12 mouse cellular contexts compared by ENCODE assay signal in the genomic region with DNA sequence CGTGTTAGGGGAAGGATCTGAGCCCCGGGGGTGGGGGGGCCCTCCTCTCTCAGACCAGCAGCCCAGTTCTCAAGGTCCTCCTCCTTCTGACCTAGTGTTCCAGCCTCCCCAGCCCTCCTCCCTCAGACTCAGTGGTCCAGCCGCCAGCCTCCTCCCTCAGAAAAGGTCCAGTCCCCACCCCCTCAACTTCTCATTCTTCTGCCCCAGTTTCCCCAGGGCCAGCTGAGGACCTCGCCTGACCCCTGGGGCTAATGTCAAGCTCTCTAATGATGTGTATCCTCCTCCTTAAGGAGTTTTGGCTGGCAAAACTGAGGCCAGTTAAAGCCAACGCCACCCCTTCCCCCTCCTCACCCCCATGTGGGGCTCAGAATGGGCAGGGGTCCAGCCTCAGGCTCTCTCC. TPM values are rescaled to one million over a fixed set of nuclear protein-coding genes. Genes with fewer than 3 reads are reported as not detected.
DNase-seq lines count a peak whose midpoint lies in the region; ATAC-seq and TF ChIP-seq lines count a peak whose summit lies in the region.
"Had no signal": no experiment of that assay in that cellular context is flagged by ENCODE, and none has a peak within 500 bp of the region (broad histone marks: within the 10 kb centered on the region; RNA-seq: fewer than 3 reads in every experiment).

A gene (minus strand): TSS at position 101 of the 400 bp plus-strand sequence.

- H3K9ac ChIP-seq in heart, embryonic 12.5 days: peak within 1 kb of the TSS; percentile 52
- H3K9ac ChIP-seq in forebrain, embryonic 16.5 days (replicated peaks; ENCODE audit: low read depth, low read length): no peak within 1 kb of the TSS
- H3K9ac ChIP-seq in liver, embryonic 15.5 days: no peak within 1 kb of the TSS

- H3K4me1 ChIP-seq in heart, embryonic 12.5 days (replicated peaks): peaks cover 18% of the 10 kb centered on the region
- H3K4me1 ChIP-seq in E14TG2a.4 (replicated peaks; ENCODE audit: low read depth, low read length): peaks cover 59% of the 10 kb centered on the region
- H3K4me1 ChIP-seq in forebrain, embryonic 16.5 days (replicated peaks; ENCODE audit: control insufficient read depth, insufficient read depth, low read length): peaks cover 8% of the 10 kb centered on the region
- peaks cover 17% of the 10 kb centered on the region; the same call in 1 of the 2 replicates for H3K4me1 ChIP-seq in liver, embryonic 15.5 days (replicated peaks)

- 0 out of 2 replicates have a peak, but pooled peaks cover 2% of the 10 kb centered on the region for H3K9me3 ChIP-seq in heart, embryonic 12.5 days (replicated peaks)
- H3K9me3 ChIP-seq in E14TG2a.4 (ENCODE audit: low read length): peaks cover 7% of the 10 kb centered on the region
- H3K9me3 ChIP-seq in forebrain, embryonic 16.5 days (ENCODE audit: control insufficient read depth, low read length): no peaks in the 10 kb centered on the region
- H3K9me3 ChIP-seq in liver, embryonic 15.5 days (replicated peaks): no peaks in the 10 kb centered on the region

- peaks cover 60% of the 10 kb centered on the region for H3K27me3 ChIP-seq in heart, embryonic 12.5 days (replicated peaks)
- peaks cover 45% of the 10 kb centered on the region for H3K27me3 ChIP-seq in E14TG2a.4 (ENCODE audit: insufficient read depth, low read length)
- H3K27me3 ChIP-seq in forebrain, embryonic 16.5 days (replicated peaks; ENCODE audit: control insufficient read depth, insufficient read depth, low read length): peaks cover 31% of the 10 kb centered on the region
- H3K27me3 ChIP-seq in liver, embryonic 15.5 days: peaks cover 61% of the 10 kb centered on the region

- DNase-seq in heart, postnatal 25 days (ENCODE audit: low spot score): no peak
- no peak for DNase-seq in spleen, postnatal 10 days (ENCODE audit: low spot score in 2 of 2)
- no peak for DNase-seq in left cerebral cortex, postnatal 36 days (ENCODE audit: low spot score in 2 of 2)
- DNase-seq in urinary bladder, postnatal 25 days (ENCODE audit: low spot score): no peak
- DNase-seq: adrenal gland, postnatal 36 days; right cerebral cortex, postnatal 4 days had no signal

- no peaks in the 10 kb centered on the region for H3K36me3 ChIP-seq in heart, embryonic 12.5 days
- H3K36me3 ChIP-seq in E14TG2a.4 (ENCODE audit: insufficient read depth, low read length): no peaks in the 10 kb centered on the region
- no peaks in the 10 kb centered on the region for H3K36me3 ChIP-seq in forebrain, embryonic 16.5 days (ENCODE audit: control insufficient read depth, insufficient read depth)
- H3K36me3 ChIP-seq in liver, embryonic 15.5 days (replicated peaks): no peaks in the 10 kb centered on the region

- ATAC-seq in heart, embryonic 12.5 days (ENCODE audit: insufficient number of reproducible peaks, low FRiP score): no peak
- no peak for ATAC-seq in forebrain, embryonic 16.5 days
- ATAC-seq in liver, embryonic 15.5 days (ENCODE audit: insufficient read depth): no peak

- no peak within 1 kb of the TSS for H3K27ac ChIP-seq in heart, embryonic 12.5 days (ENCODE audit: poor library complexity, severe bottlenecking)
- no peak within 1 kb of the TSS for H3K27ac ChIP-seq in forebrain, embryonic 16.5 days (ENCODE audit: low read length)
- H3K27ac ChIP-seq in liver, embryonic 15.5 days (replicated peaks): no peak within 1 kb of the TSS
- H3K27ac ChIP-seq: left cerebral cortex, adult 2 months had no signal

- 10% methylated on average over 5 of the region's 5 CpGs for WGBS in heart, embryonic 12.5 days
- 7% methylated on average over 5 of the region's 5 CpGs for WGBS in forebrain, embryonic 16.5 days
- 5% methylated on average over 5 of the region's 5 CpGs for WGBS in liver, embryonic 15.5 days (ENCODE audit: insufficient replicate concordance)

- H3K4me3 ChIP-seq in heart, embryonic 12.5 days: peak within 1 kb of the TSS; percentile 35
- peak within 1 kb of the TSS; percentile 73 for H3K4me3 ChIP-seq in E14TG2a.4 (replicated peaks; ENCODE audit: low read length)
- peak within 1 kb of the TSS; percentile 28 for H3K4me3 ChIP-seq in forebrain, embryonic 16.5 days (replicated peaks; ENCODE audit: low read length)
- 0 out of 2 replicates have a peak within 1 kb of the TSS, but pooled peaks have one; percentile 8 for H3K4me3 ChIP-seq in liver, embryonic 15.5 days (replicated peaks)
- H3K4me3 ChIP-seq: left cerebral cortex, adult 2 months had no signal

- TF ChIP-seq CTCF in E14TG2a.4 (conservative IDR thresholded peaks at IDR 0.05; ENCODE audit: low read length): no peak

- intact Hi-C loops in heart, postnatal 25 days (cut with DNase I): no loop called here
- intact Hi-C loops in left cerebral cortex, postnatal 36 days (cut with DNase I): no loop called here

- peak within 1 kb of the TSS; percentile 62 for H3K4me2 ChIP-seq in heart, embryonic 12.5 days
- peak within 1 kb of the TSS; percentile 53 for H3K4me2 ChIP-seq in forebrain, embryonic 16.5 days (ENCODE audit: low read length)
- peak within 1 kb of the TSS; percentile 38 for H3K4me2 ChIP-seq in liver, embryonic 15.5 days

RNA-seq across cellular contexts. Expression of the gene that starts here (rescaled TPM):
- polyA plus RNA-seq in heart, embryonic 12.5 days (2016; fragmentation: Nextera tagmentation; extraction: Ambion mirVana): not detected in 2 replicates
- not detected for total RNA-seq in heart, postnatal 25 days (2021)
- polyA plus RNA-seq in forebrain, embryonic 16.5 days (2015; fragmentation: Nextera tagmentation; extraction: Ambion mirVana): not detected in 2 replicates
- polyA plus RNA-seq in liver, embryonic 15.5 days (2015; fragmentation: Nextera tagmentation; extraction: Ambion mirVana): not detected in 2 replicates
- total RNA-seq in left cerebral cortex, postnatal 36 days (2021): under 1 TPM; 0.27 to 0.52 TPM
- polyA plus RNA-seq: C2C12 had no signal

Comparison
In these comparisons a context has a peak if more than half of its experiments do, and no peak if none do; other contexts are left out.
1. H3K4me3 ChIP-seq: peak in every context shown above with its lines; median percentile 73 in E14TG2a.4; 35 in heart, embryonic 12.5 days; 28 in forebrain, embryonic 16.5 days; 8 in liver, embryonic 15.5 days.